Mouse (Mus musculus) cerebellum, adult 11 months (tissue): Measurements from ENCODE around the gene Phf5a.
"Not testable (repeated sequence)": the region's sequence is repeated elsewhere in the genome, so short reads cannot be mapped to it uniquely, and the experiment has no call there.

Experiments
- DNase-seq: peaks from one replicate; pipeline ENCODE4 v3.0.0; 2022

The Phf5a gene

GRCm38 (mm10) chr15:81871604-81872261, at the start of gene Phf5a:
Gene Phf5a (minus strand): TSS chr15:81871911.
- DNase-seq: peak; percentile 74

- peak; percentile 28 for DNase-seq
Observed at GRCm38 (mm10) chr15:81921255-81921654, 49.5 kb upstream of the Phf5a start.

- peak; percentile 47 for DNase-seq
Observed at GRCm38 (mm10) chr15:81920546-81921217, 49.0 kb upstream of the Phf5a start.

GRCm38 (mm10) chr15:81919062-81919461, 47.4 kb upstream of the Phf5a start:
- no peak for DNase-seq

- DNase-seq: peak; percentile 56
Observed at GRCm38 (mm10) chr15:81917621-81918463, 46.1 kb upstream of the Phf5a start.

GRCm38 (mm10) chr15:81917201-81917600, 45.5 kb upstream of the Phf5a start:
- DNase-seq: no peak

- DNase-seq: no peak
Observed at GRCm38 (mm10) chr15:81915663-81916062, 44.0 kb upstream of the Phf5a start.

GRCm38 (mm10) chr15:81914668-81915067, 43.0 kb upstream of the Phf5a start:
- DNase-seq: no peak

GRCm38 (mm10) chr15:81912498-81912897, 40.8 kb upstream of the Phf5a start:
- no peak for DNase-seq

- not testable (repeated sequence) for DNase-seq
Observed at GRCm38 (mm10) chr15:81908767-81909166, 37.1 kb upstream of the Phf5a start.

- no peak for DNase-seq
Observed at GRCm38 (mm10) chr15:81907953-81908352, 36.2 kb upstream of the Phf5a start.

GRCm38 (mm10) chr15:81904939-81905338, 33.2 kb upstream of the Phf5a start:
- peak; percentile 68 for DNase-seq

- DNase-seq: no peak
Observed at GRCm38 (mm10) chr15:81898751-81899150, 27.0 kb upstream of the Phf5a start.

GRCm38 (mm10) chr15:81897607-81898285, 26.0 kb upstream of the Phf5a start:
- no peak for DNase-seq

- no peak for DNase-seq
Observed at GRCm38 (mm10) chr15:81896407-81896806, 24.7 kb upstream of the Phf5a start.

- DNase-seq: no peak
Observed at GRCm38 (mm10) chr15:81894002-81894401, 22.3 kb upstream of the Phf5a start.

GRCm38 (mm10) chr15:81891822-81892580, 20.3 kb upstream of the Phf5a start:
- DNase-seq: no peak

- no peak for DNase-seq
Observed at GRCm38 (mm10) chr15:81891140-81891802, 19.6 kb upstream of the Phf5a start.

GRCm38 (mm10) chr15:81889175-81889574, 17.5 kb upstream of the Phf5a start:
- peak; percentile 50 for DNase-seq

- DNase-seq: no peak
Observed at GRCm38 (mm10) chr15:81886795-81887550, 15.3 kb upstream of the Phf5a start.

GRCm38 (mm10) chr15:81885418-81885934, 13.8 kb upstream of the Phf5a start:
- no peak for DNase-seq
